Mouse (Mus musculus) small intestine, adult 2 months (tissue): ENCODE data around the gene Sema5a. TPM values are rescaled to one million over a fixed set of nuclear protein-coding genes. Genes with fewer than 3 reads are reported as not detected.

Experiments
- H3K27ac ChIP-seq: fragments of 200-500 bp; 2 replicates; pipeline ENCODE4 v1.5.1; 2012; ENCODE audit warnings: low read depth, low read length, control low read depth, inconsistent platforms; ENCODE audit not compliant: insufficient read depth
- H3K27me3 ChIP-seq: fragments of 200-500 bp; 2 replicates; pipeline ENCODE4 v1.6.1; 2012; ENCODE audit warnings: mild to moderate bottlenecking, moderate library complexity, low read length, inconsistent platforms; ENCODE audit not compliant: control insufficient read depth, insufficient read depth
- H3K36me3 ChIP-seq: fragments of 200-500 bp; 2 replicates; pipeline ENCODE4 v1.6.1; 2012; ENCODE audit warnings: mild to moderate bottlenecking, low read length, control low read depth, inconsistent platforms; ENCODE audit not compliant: control insufficient read depth, insufficient read depth
- H3K4me1 ChIP-seq: fragments of 200-500 bp; 2 replicates; pipeline ENCODE4 v1.6.1; 2012; ENCODE audit warnings: low read length, inconsistent platforms, mixed read lengths; ENCODE audit not compliant: control insufficient read depth, insufficient read depth, insufficient read length
- H3K4me3 ChIP-seq: fragments of 200-500 bp; 2 replicates; pipeline ENCODE4 v1.5.1; 2012; ENCODE audit warnings: low read depth, mild to moderate bottlenecking, control low read depth, inconsistent platforms, low read length, moderate library complexity
- CTCF ChIP-seq: fragments of 200-500 bp; IDR thresholded peaks from 2 replicates; pipeline ENCODE4 v1.5.1; 2012; ENCODE audit warnings: low read depth, mild to moderate bottlenecking, control low read depth, inconsistent platforms, low read length, moderate library complexity, mixed read lengths; ENCODE audit not compliant: insufficient replicate concordance, insufficient read length; ENCODE audit errors: extremely low read depth
- POLR2A ChIP-seq: fragments of 200-500 bp; IDR thresholded peaks from 2 replicates; pipeline ENCODE4 v1.6.1; 2012; ENCODE audit warnings: low read depth, mild to moderate bottlenecking, control low read depth, inconsistent platforms, low read length, moderate library complexity
- WGBS: fragments of 180-500 bp; shearing (Covaris S2); methylation state at CpG from one replicate; pipeline ENCODE4 v1.1.7; 2018; 5-methylcytosine and 5-hydroxymethylcytosine counted together
- polyA plus RNA-seq: library from polyadenylated mRNA; depleted of rRNA; stranded (reverse); fragments of >200 nt; gene quantifications from 2 replicates; pipeline ENCODE4 v1.2.3, GENCODE M21; 2012

Gene Sema5a
- polyA plus RNA-seq, 1 experiment: 18.7 TPM

DNA sequence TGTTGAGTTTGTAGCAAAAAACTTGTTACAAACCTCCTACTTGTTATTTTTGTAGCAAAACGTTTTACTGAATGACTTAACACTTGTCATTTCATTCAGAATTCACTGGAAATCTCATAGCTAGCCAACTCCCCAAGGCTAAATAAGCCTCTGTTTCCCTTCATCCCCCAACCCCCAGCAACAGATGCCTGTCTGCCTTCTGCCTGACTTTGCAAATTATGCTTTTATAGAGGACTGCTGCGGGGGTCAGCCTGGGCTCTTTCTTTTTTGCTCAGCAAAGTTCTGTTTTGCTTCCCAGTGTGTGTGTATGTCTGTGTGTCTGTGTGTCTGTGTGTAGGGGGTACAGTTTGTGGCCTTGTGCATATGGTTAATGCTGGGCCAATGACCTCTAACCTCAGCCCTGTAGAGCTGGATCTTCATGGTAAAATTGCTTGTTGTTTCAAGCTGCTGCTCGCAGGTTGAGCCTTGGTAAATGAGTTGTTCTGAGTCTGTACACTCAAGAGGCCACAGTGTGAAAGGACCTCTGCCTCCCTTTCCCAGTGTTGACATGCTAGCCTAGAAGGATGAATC, 94.2 kb downstream of the Sema5a start:
- no peak overlapping the region for H3K4me3 ChIP-seq
- 68% methylated on average over 3 of the region's 3 CpGs for WGBS
- H3K4me1 ChIP-seq: no peaks in the 10 kb centered on the region
- H3K36me3 ChIP-seq: no peaks in the 10 kb centered on the region
- no peak for TF ChIP-seq CTCF
- TF ChIP-seq POLR2A: no peak
- H3K27ac ChIP-seq: no peak overlapping the region
- H3K27me3 ChIP-seq: no peaks in the 10 kb centered on the region

DNA sequence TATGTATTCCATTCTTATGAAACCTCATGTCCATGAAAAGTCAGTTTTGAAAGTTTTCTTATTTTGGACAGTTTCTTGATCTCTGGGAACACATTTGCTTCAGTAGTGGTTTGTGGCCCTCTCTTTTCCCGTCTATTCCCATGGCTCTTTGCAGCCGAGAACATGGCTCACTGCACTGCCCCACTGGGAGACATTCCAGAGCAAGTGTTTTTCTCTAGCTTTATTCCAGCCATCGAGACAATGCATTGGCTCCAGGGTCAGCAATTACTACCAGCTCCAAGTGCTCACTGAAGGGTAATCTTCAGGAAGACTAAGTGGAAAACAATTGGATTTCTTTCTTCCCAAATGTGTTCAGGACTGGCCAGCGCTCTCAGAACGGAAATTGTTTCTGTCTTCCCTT, 94.8 kb downstream of the Sema5a start:
- H3K4me3 ChIP-seq: no peak overlapping the region
- no peaks in the 10 kb centered on the region for H3K36me3 ChIP-seq
- H3K4me1 ChIP-seq: no peaks in the 10 kb centered on the region
- WGBS: 66% methylated on average over 5 of the region's 5 CpGs
- H3K27ac ChIP-seq: no peak overlapping the region
- H3K27me3 ChIP-seq: no peaks in the 10 kb centered on the region
- TF ChIP-seq CTCF: no peak
- TF ChIP-seq POLR2A: no peak

DNA sequence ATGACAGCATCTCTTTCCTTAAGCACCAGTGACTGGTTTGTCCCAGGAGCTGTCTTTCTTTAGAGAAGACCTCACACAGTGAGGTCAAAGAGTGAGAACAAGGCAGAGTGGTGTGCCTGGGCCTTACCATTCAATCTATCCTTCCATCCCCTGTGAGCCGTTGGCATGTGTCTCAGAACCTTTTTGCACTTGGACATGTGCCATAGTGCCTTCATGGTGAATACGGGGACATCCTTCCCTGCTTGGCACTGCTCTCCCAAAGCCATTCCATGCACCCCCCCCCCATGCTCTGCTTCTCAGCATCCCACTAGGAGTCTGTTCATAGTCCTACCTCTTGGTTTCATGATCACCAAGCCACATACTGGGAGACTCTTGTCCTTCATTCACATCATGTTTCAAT, 96.8 kb downstream of the Sema5a start:
- 41% methylated on average over 2 of the region's 2 CpGs for WGBS
- Histone ChIP-seq H3K27me3 (no peaks in the 10 kb centered on the region), H3K36me3 (no peaks in the 10 kb centered on the region), H3K4me3 (no peak overlapping the region), H3K4me1 (no peaks in the 10 kb centered on the region), H3K27ac (no peak overlapping the region)
- TF ChIP-seq CTCF: no peak
- no peak for TF ChIP-seq POLR2A

DNA sequence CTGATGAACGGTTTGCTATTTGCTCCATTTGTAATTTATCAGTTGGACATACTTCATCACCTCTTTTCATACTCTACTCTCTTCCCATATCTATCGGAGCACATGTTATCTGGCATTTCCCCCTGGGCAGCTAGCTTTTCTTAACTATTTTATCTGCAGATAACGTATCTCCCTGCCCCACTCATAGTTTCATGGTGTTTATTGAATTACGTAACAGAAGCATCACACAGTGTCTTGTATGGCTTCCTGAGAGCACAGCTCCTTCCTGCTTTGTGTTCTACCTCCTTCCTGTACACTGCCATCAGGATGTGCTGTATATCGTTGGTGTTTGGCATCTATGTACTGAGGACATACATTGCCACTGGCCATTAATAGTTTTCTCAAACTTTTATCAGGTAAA, 98.9 kb downstream of the Sema5a start:
- no peaks in the 10 kb centered on the region for H3K36me3 ChIP-seq

DNA sequence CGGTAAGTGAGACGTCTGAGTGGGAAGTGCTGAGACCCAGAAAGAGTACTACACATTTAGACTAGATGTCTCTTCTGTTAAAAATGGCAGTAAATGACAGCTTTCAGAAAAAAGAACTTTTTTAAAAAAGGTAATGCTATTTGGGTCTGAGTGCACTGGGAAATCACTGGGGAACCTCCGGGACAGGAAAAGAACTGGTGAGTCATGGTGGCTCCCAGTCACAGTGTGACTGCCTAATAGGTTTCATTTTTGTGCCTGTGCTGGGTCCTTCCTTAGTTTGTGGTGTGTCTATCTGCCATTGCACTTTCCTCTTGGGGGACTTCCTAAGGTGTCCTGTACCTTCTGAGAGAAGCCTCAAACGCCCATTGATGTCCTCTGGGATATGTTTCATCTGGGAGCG, 102.7 kb downstream of the Sema5a start:
- H3K36me3 ChIP-seq: no peaks in the 10 kb centered on the region
- no peak overlapping the region for H3K4me3 ChIP-seq
- H3K27me3 ChIP-seq: no peaks in the 10 kb centered on the region
- H3K4me1 ChIP-seq: no peaks in the 10 kb centered on the region
- no peak for TF ChIP-seq CTCF
- no peak for TF ChIP-seq POLR2A
- H3K27ac ChIP-seq: no peak overlapping the region
- WGBS: 82% methylated on average over 5 of the region's 5 CpGs

More for the DNA sequence above, 98.9 kb downstream of the Sema5a start:
- Histone ChIP-seq H3K4me1 (no peaks in the 10 kb centered on the region), H3K27me3 (no peaks in the 10 kb centered on the region), H3K4me3 (no peak overlapping the region), H3K27ac (no peak overlapping the region)
- TF ChIP-seq CTCF (no peak), POLR2A (no peak)
- WGBS: 78% methylated on average over 5 of the region's 5 CpGs

DNA sequence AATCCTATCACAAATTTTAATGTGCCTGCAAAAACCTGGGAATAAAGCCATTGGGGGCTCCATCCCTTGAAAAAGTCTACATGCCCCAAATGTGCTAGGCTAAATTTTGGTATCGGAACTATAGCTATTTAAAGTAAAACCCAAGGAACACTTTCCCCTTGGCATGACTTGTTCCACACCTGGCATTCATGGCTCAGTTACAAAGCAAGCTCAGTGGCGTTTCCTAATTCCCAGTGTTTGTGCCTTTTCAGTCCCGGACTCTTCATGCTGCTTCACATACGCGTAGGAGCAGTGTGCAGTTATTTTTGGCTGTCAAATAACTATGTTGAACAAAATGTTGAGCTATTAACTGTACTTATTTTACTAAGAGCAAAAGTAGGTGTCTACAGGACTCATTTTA, 104.7 kb downstream of the Sema5a start:
- no peak overlapping the region for H3K27ac ChIP-seq
- no peaks in the 10 kb centered on the region for H3K36me3 ChIP-seq
- H3K4me3 ChIP-seq: no peak overlapping the region
- WGBS: 92% methylated on average over 5 of the region's 5 CpGs
- no peaks in the 10 kb centered on the region for H3K4me1 ChIP-seq
- no peaks in the 10 kb centered on the region for H3K27me3 ChIP-seq
- TF ChIP-seq CTCF (no peak), POLR2A (no peak)

DNA sequence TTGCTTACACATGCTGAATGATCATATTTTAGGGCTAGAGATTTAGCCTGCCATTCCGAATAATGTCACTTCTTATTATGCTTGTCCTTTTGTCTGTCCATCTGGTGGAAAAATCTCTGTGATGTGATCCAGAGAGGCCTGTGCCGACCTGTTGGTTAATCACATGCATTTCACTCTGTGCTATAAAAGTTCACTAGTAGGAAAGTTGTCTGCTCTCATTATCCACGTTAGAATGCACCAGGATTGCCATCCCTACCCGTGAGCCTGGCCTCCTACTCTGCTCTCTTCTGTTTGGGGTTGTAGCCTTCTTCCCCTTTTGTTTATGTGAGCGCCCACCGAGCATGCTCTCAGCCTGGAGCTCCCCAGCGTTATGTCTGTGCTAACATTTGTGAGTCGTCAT, 108.4 kb downstream of the Sema5a start:
- no peaks in the 10 kb centered on the region for H3K4me1 ChIP-seq
- no peaks in the 10 kb centered on the region for H3K27me3 ChIP-seq
- 76% methylated on average over 8 of the region's 8 CpGs for WGBS
- H3K36me3 ChIP-seq: no peaks in the 10 kb centered on the region
- no peak overlapping the region for H3K27ac ChIP-seq
- H3K4me3 ChIP-seq: no peak overlapping the region
- no peak for TF ChIP-seq CTCF
- no peak for TF ChIP-seq POLR2A

DNA sequence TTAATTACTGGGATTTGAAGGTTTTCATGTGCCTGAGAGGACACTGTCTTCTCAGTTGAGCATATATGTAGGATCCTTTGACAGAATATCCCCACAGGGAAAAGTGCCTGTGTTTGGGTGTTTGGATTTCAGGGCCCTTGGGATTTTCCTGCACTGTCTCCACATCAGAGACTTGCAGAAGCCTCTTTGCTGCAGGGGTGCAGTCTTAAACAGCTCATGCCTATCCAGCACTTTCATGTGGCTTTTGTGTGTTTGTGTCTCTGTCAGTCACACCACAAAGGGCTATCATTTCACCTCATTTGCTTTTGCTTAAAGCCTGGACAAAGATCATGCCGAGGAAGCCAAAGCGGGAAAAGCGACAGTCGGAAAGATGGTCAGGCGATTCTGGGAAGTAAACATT, 108.9 kb downstream of the Sema5a start:
- Histone ChIP-seq H3K27me3 (no peaks in the 10 kb centered on the region), H3K4me1 (no peaks in the 10 kb centered on the region), H3K4me3 (no peak overlapping the region), H3K27ac (no peak overlapping the region), H3K36me3 (no peaks in the 10 kb centered on the region)
- TF ChIP-seq CTCF (no peak), POLR2A (no peak)
- 84% methylated on average over 5 of the region's 5 CpGs for whole genome bisulfite sequencing
